Mouse (Mus musculus) forelimb bud, embryonic 11.5 days (tissue): ENCODE results near the gene Hsd17b6.
A peak's percentile ranks its signal among the peaks of the same experiment; 100 is the strongest.

Experiments used
- DNase-seq: peaks from one replicate; pipeline ENCODE4 v3.0.0-alpha.2; 2012; ENCODE audit warnings: low read depth, low spot score

The Hsd17b6 gene

DNA sequence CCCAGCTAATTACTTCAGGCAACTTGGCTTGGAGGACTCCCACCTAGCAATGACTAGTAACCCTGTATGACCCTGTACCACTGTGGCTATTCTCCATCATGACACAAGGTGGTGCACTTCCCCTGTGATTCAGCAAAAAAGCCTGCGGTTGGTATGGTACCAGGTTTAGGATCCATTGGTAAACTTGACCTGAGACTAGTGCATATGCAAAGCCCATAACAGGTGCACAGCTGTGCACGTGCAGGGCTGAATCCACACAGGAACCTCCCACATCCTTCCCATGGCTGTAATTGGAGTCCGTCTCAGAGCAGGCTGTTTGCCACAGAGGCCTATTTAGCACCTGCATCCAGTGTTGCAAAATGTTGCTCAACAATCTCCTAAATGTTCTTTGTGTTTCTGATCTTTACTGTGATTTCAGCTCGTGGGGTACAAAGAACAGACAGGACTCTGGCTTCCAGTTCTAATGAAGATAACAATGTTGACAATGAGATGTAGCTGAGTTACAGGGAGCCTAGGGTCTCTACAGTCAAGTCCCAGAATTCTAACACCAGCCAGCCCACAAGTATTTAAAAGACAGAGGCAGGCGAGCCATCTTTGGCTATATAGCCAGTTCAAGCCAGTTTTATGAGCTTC lies 61.9 kb downstream of the Hsd17b6 start:
- DNase-seq: peak; percentile 76
